Mouse (Mus musculus) small intestine, adult 2 months (tissue): ENCODE data around the gene Tmem268. TPM values are rescaled to one million over a fixed set of nuclear protein-coding genes. Genes with fewer than 3 reads are reported as not detected.

Source experiments
- H3K27ac ChIP-seq: fragments of 200-500 bp; 2 replicates; pipeline ENCODE4 v1.5.1; 2012; ENCODE audit warnings: low read depth, low read length, control low read depth, inconsistent platforms; ENCODE audit not compliant: insufficient read depth
- H3K27me3 ChIP-seq: fragments of 200-500 bp; 2 replicates; pipeline ENCODE4 v1.6.1; 2012; ENCODE audit warnings: mild to moderate bottlenecking, moderate library complexity, low read length, inconsistent platforms; ENCODE audit not compliant: control insufficient read depth, insufficient read depth
- H3K36me3 ChIP-seq: fragments of 200-500 bp; 2 replicates; pipeline ENCODE4 v1.6.1; 2012; ENCODE audit warnings: mild to moderate bottlenecking, low read length, control low read depth, inconsistent platforms; ENCODE audit not compliant: control insufficient read depth, insufficient read depth
- H3K4me1 ChIP-seq: fragments of 200-500 bp; 2 replicates; pipeline ENCODE4 v1.6.1; 2012; ENCODE audit warnings: low read length, inconsistent platforms, mixed read lengths; ENCODE audit not compliant: control insufficient read depth, insufficient read depth, insufficient read length
- H3K4me3 ChIP-seq: fragments of 200-500 bp; 2 replicates; pipeline ENCODE4 v1.5.1; 2012; ENCODE audit warnings: low read depth, mild to moderate bottlenecking, control low read depth, inconsistent platforms, low read length, moderate library complexity
- CTCF ChIP-seq: fragments of 200-500 bp; IDR thresholded peaks from 2 replicates; pipeline ENCODE4 v1.5.1; 2012; ENCODE audit warnings: low read depth, mild to moderate bottlenecking, control low read depth, inconsistent platforms, low read length, moderate library complexity, mixed read lengths; ENCODE audit not compliant: insufficient replicate concordance, insufficient read length; ENCODE audit errors: extremely low read depth
- POLR2A ChIP-seq: fragments of 200-500 bp; IDR thresholded peaks from 2 replicates; pipeline ENCODE4 v1.6.1; 2012; ENCODE audit warnings: low read depth, mild to moderate bottlenecking, control low read depth, inconsistent platforms, low read length, moderate library complexity
- WGBS: fragments of 180-500 bp; shearing (Covaris S2); methylation state at CpG from one replicate; pipeline ENCODE4 v1.1.7; 2018; 5-methylcytosine and 5-hydroxymethylcytosine counted together
- polyA plus RNA-seq: library from polyadenylated mRNA; depleted of rRNA; stranded (reverse); fragments of >200 nt; gene quantifications from 2 replicates; pipeline ENCODE4 v1.2.3, GENCODE M21; 2012

Tmem268 gene
- polyA plus RNA-seq, 1 experiment: 10.8 TPM

- H3K36me3 ChIP-seq: peaks cover 61% of the 10 kb centered on the region
- TF ChIP-seq CTCF (no peak), POLR2A (no peak)
- H3K27ac ChIP-seq: no peak overlapping the region
- H3K4me3 ChIP-seq: no peak overlapping the region
- no peaks in the 10 kb centered on the region; the same call in 1 of the 2 replicates for H3K4me1 ChIP-seq
- H3K27me3 ChIP-seq: no peaks in the 10 kb centered on the region
- WGBS: 81% methylated on average over 10 of the region's 10 CpGs
These were observed 9.3 kb downstream of the Tmem268 start for GRCm38 (mm10) chr4:63567712-63568390.

GRCm38 (mm10) chr4:63569322-63569721 lies 10.7 kb downstream of the Tmem268 start:
- 85% methylated on average over 8 of the region's 8 CpGs for WGBS
- Histone ChIP-seq H3K4me1 (no peaks in the 10 kb centered on the region; the same call in 1 of the 2 replicates), H3K36me3 (peaks cover 64% of the 10 kb centered on the region), H3K4me3 (no peak overlapping the region), H3K27me3 (no peaks in the 10 kb centered on the region), H3K27ac (no peak overlapping the region)
- TF ChIP-seq CTCF (no peak), POLR2A (no peak)

- Histone ChIP-seq H3K27me3 (no peaks in the 10 kb centered on the region), H3K27ac (no peak overlapping the region), H3K4me3 (no peak overlapping the region), H3K36me3 (peaks cover 63% of the 10 kb centered on the region), H3K4me1 (no peaks in the 10 kb centered on the region; the same call in 1 of the 2 replicates)
- 65% methylated on average over 7 of the region's 7 CpGs for WGBS
- no peak for TF ChIP-seq CTCF
- no peak for TF ChIP-seq POLR2A
These were observed 11.7 kb downstream of the Tmem268 start for GRCm38 (mm10) chr4:63570208-63570781.

- WGBS: 88% methylated on average over 5 of the region's 5 CpGs
These were observed 14.0 kb downstream of the Tmem268 start for GRCm38 (mm10) chr4:63572621-63573020.

GRCm38 (mm10) chr4:63579649-63580048 lies 21.1 kb downstream of the Tmem268 start:
- WGBS: 90% methylated on average over 14 of the region's 14 CpGs
- no peak overlapping the region for H3K4me3 ChIP-seq
- H3K4me1 ChIP-seq: no peaks in the 10 kb centered on the region
- no peak overlapping the region for H3K27ac ChIP-seq
- TF ChIP-seq POLR2A: no peak
- TF ChIP-seq CTCF: no peak
- peaks cover 33% of the 10 kb centered on the region for H3K36me3 ChIP-seq
- H3K27me3 ChIP-seq: no peaks in the 10 kb centered on the region

More at GRCm38 (mm10) chr4:63572621-63573020, 14.0 kb downstream of the Tmem268 start:
- peaks cover 50% of the 10 kb centered on the region for H3K36me3 ChIP-seq
- no peak for TF ChIP-seq POLR2A
- TF ChIP-seq CTCF: no peak
- H3K27ac ChIP-seq: no peak overlapping the region
- H3K27me3 ChIP-seq: no peaks in the 10 kb centered on the region
- no peak overlapping the region for H3K4me3 ChIP-seq
- no peaks in the 10 kb centered on the region; the same call in 1 of the 2 replicates for H3K4me1 ChIP-seq

GRCm38 (mm10) chr4:63580078-63580477 lies 21.5 kb downstream of the Tmem268 start:
- H3K4me3 ChIP-seq: no peak overlapping the region
- no peaks in the 10 kb centered on the region for H3K4me1 ChIP-seq
- WGBS: 76% methylated on average over 6 of the region's 6 CpGs
- no peak overlapping the region for H3K27ac ChIP-seq
- TF ChIP-seq CTCF (no peak), POLR2A (no peak)
- H3K27me3 ChIP-seq: no peaks in the 10 kb centered on the region
- H3K36me3 ChIP-seq: peaks cover 33% of the 10 kb centered on the region

- 89% methylated on average over 5 of the region's 5 CpGs for WGBS
- H3K27me3 ChIP-seq: no peaks in the 10 kb centered on the region
- TF ChIP-seq CTCF (no peak), POLR2A (no peak)
- H3K36me3 ChIP-seq: peaks cover 32% of the 10 kb centered on the region
- H3K4me3 ChIP-seq: no peak overlapping the region
- no peak overlapping the region for H3K27ac ChIP-seq
- H3K4me1 ChIP-seq: no peaks in the 10 kb centered on the region
These were observed 24.0 kb downstream of the Tmem268 start for GRCm38 (mm10) chr4:63582580-63582979.
